Mouse (Mus musculus): Measurements from ENCODE around the gene Nt5dc2. TPM values are rescaled to one million over a fixed set of nuclear protein-coding genes. Genes with fewer than 3 reads are reported as not detected.
A peak's percentile ranks its signal among the peaks of the same experiment; 100 is the strongest.

Gene Nt5dc2
- polyA plus RNA-seq, 1 experiment from 2014 or later, result 429 TPM

DNA sequence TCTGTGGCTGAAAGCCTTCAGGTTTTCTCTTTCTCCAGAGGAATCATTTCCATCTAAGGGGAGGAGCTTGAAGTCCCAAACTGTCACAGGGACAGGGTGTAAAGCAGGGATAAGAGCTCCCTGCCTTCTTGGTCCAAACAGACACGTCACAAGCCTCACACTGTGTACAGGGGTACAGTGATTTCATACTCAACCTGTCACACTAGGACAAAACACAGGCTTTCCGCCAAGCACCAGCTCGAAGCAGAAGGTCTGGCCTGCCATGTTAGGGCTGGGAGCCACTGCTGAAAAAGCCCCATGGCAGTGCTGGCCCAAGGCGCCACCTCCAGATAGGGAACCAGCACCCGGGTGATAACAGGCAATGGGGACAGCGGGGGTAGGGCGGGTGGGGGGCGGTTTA is 33.2 kb downstream of the Nt5dc2 start:
- Histone ChIP-seq H3K9me3 (replicated peaks) (no peaks in the 10 kb centered on the region), H3K4me1 (peaks cover 10% of the 10 kb centered on the region), H3K9ac (no peak overlapping the region), H3K4me2 (replicated peaks) (no peak overlapping the region), H3K27ac (no peak overlapping the region), H3K27me3 (no peaks in the 10 kb centered on the region), H3K36me3 (no peaks in the 10 kb centered on the region), H3K4me3 (no peak overlapping the region)
- WGBS, result 88% methylated on average over 8 of the region's 8 CpGs
- ATAC-seq (ENCODE audit: low FRiP score), result no peak

- no peak overlapping the region for H3K27ac ChIP-seq
- no peak overlapping the region for H3K4me2 ChIP-seq (replicated peaks)
- no peaks in the 10 kb centered on the region for H3K9me3 ChIP-seq (replicated peaks)
- H3K4me3 ChIP-seq, result no peak overlapping the region
- 58% methylated on average over 2 of the region's 2 CpGs for WGBS
- peaks cover 6% of the 10 kb centered on the region; the same call in 1 of the 2 replicates for H3K36me3 ChIP-seq
- no peaks in the 10 kb centered on the region for H3K27me3 ChIP-seq
- ATAC-seq (ENCODE audit: low FRiP score), result no peak
- H3K4me1 ChIP-seq, result peaks cover 10% of the 10 kb centered on the region
- no peak overlapping the region for H3K9ac ChIP-seq
Observed at GRCm38 (mm10) chr14:31165010-31165409, 34.2 kb downstream of the Nt5dc2 start.

GRCm38 (mm10) chr14:31165458-31165857 is 34.6 kb downstream of the Nt5dc2 start:
- H3K27ac ChIP-seq, result no peak overlapping the region
- no peak for ATAC-seq (ENCODE audit: low FRiP score)
- H3K4me1 ChIP-seq, result peaks cover 10% of the 10 kb centered on the region
- WGBS, result 45% methylated on average over 7 of the region's 7 CpGs
- H3K27me3 ChIP-seq, result no peaks in the 10 kb centered on the region
- no peak overlapping the region for H3K4me2 ChIP-seq (replicated peaks)
- H3K9ac ChIP-seq, result no peak overlapping the region
- H3K4me3 ChIP-seq, result no peak overlapping the region
- H3K9me3 ChIP-seq (replicated peaks), result no peaks in the 10 kb centered on the region
- peaks cover 10% of the 10 kb centered on the region for H3K36me3 ChIP-seq

- WGBS, result 61% methylated on average over 10 of the region's 10 CpGs
- H3K27me3 ChIP-seq, result no peaks in the 10 kb centered on the region
- peaks cover 10% of the 10 kb centered on the region for H3K4me1 ChIP-seq
- peaks cover 17% of the 10 kb centered on the region for H3K36me3 ChIP-seq
- no peak for ATAC-seq (ENCODE audit: low FRiP score)
- no peaks in the 10 kb centered on the region for H3K9me3 ChIP-seq (replicated peaks)
- no peak overlapping the region for H3K27ac ChIP-seq
- no peak overlapping the region for H3K4me2 ChIP-seq (replicated peaks)
- H3K9ac ChIP-seq, result no peak overlapping the region
- no peak overlapping the region for H3K4me3 ChIP-seq
Observed at GRCm38 (mm10) chr14:31165991-31166630, 35.3 kb downstream of the Nt5dc2 start.

DNA sequence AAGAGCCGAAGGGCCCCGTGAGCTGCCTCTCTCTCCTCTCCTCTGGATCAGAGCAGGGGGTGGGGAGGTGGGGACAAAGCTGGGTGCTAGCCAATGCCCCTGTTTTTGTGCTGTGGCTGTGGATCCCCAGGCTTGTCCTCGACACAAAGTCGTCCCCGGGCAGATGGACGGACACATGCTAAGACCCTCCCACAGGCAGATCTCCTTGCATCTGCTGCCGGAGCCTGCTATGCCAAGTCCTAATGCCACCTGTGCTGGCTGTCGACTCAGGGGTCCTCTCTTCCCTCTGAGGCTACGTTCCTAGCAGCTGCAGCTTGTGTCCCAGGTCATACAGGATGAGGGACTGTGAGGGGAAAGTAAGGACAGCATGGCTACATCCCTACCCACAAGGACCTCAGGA is 36.0 kb downstream of the Nt5dc2 start:
- ATAC-seq (ENCODE audit: low FRiP score), result no peak
- H3K4me2 ChIP-seq (replicated peaks), result no peak overlapping the region
- H3K27ac ChIP-seq, result no peak overlapping the region
- peaks cover 10% of the 10 kb centered on the region for H3K4me1 ChIP-seq
- 63% methylated on average over 9 of the region's 9 CpGs for WGBS
- H3K9me3 ChIP-seq (replicated peaks), result no peaks in the 10 kb centered on the region
- H3K9ac ChIP-seq, result no peak overlapping the region
- H3K4me3 ChIP-seq, result no peak overlapping the region
- H3K36me3 ChIP-seq, result peaks cover 24% of the 10 kb centered on the region
- H3K27me3 ChIP-seq, result no peaks in the 10 kb centered on the region

GRCm38 (mm10) chr14:31168425-31168824 is 37.6 kb downstream of the Nt5dc2 start, which contains the start of gene Stab1:
Gene Stab1 (minus strand): TSS chr14:31168641.
- peaks cover 40% of the 10 kb centered on the region for H3K36me3 ChIP-seq
- peak within 1 kb of the TSS; percentile 18; the same call in 1 of the 2 replicates for H3K9ac ChIP-seq
- no peaks in the 10 kb centered on the region for H3K9me3 ChIP-seq (replicated peaks)
- no peak within 1 kb of the TSS for H3K4me2 ChIP-seq (replicated peaks)
- H3K27me3 ChIP-seq, result no peaks in the 10 kb centered on the region
- H3K4me3 ChIP-seq, result no peak within 1 kb of the TSS
- ATAC-seq (ENCODE audit: low FRiP score), result no peak
- H3K4me1 ChIP-seq, result peaks cover 10% of the 10 kb centered on the region
- WGBS, result 62% methylated on average over 10 of the region's 10 CpGs
- peak within 1 kb of the TSS; percentile 18; the same call in 1 of the 2 replicates for H3K27ac ChIP-seq

DNA sequence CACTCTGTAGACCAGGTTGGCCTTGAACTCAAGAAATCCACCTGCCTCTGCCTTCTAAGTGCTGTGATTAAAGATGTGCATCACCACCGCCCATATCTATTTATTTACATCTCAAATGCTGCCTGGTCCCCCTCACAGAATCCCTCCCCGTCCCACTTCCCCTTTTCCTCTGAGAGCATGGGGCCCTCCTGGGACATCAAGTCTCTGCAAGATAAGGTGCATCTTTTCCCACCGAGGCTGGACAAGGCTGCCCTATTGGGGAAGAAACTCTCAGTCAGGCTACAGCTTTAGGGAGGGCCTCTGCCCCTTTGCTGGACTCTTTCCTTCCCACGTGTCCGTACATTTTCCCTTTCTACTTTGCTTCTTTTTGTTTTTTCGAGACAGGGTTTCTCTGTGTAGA is 38.7 kb downstream of the Nt5dc2 start:
- Histone ChIP-seq H3K9me3 (replicated peaks) (no peaks in the 10 kb centered on the region), H3K36me3 (peaks cover 51% of the 10 kb centered on the region), H3K4me1 (peaks cover 10% of the 10 kb centered on the region), H3K27ac (no peak overlapping the region), H3K4me3 (no peak overlapping the region), H3K9ac (no peak overlapping the region), H3K4me2 (replicated peaks) (no peak overlapping the region), H3K27me3 (no peaks in the 10 kb centered on the region)
- WGBS, result 83% methylated on average over 6 of the region's 6 CpGs
- no peak for ATAC-seq (ENCODE audit: low FRiP score)

DNA sequence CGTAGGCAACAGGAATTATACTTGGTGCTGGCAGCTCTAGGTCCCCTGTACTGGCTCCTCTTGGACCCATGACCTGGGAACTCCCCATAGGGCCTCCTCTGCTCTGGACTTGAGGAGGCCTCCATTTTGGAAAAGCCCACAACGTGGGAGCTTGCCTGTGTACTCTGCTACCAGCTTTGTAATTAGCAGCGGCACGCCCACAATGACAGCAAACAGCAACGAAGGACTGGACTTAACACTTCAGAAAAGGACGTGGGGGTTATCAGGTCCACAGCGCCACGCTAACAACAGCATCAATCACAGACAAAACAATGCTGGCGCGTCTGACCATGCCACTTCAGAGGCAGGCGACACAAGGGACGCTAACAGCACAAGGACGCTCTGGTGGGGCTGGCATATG is 40.1 kb downstream of the Nt5dc2 start:
- no peak for ATAC-seq (ENCODE audit: low FRiP score)
- peaks cover 65% of the 10 kb centered on the region for H3K36me3 ChIP-seq
- no peak overlapping the region for H3K4me3 ChIP-seq
- no peaks in the 10 kb centered on the region for H3K27me3 ChIP-seq
- no peak overlapping the region for H3K27ac ChIP-seq
- no peak overlapping the region for H3K9ac ChIP-seq
- no peak overlapping the region for H3K4me2 ChIP-seq (replicated peaks)
- H3K9me3 ChIP-seq (replicated peaks), result no peaks in the 10 kb centered on the region
- peaks cover 5% of the 10 kb centered on the region for H3K4me1 ChIP-seq
- 80% methylated on average over 13 of the region's 13 CpGs for WGBS

- Histone ChIP-seq H3K36me3 (peaks cover 69% of the 10 kb centered on the region), H3K27ac (peak overlapping the region; percentile 35; the same call in 1 of the 2 replicates), H3K9me3 (replicated peaks) (no peaks in the 10 kb centered on the region), H3K4me1 (peaks cover 1% of the 10 kb centered on the region; the same call in 1 of the 2 replicates), H3K4me3 (no peak overlapping the region), H3K9ac (no peak overlapping the region), H3K27me3 (no peaks in the 10 kb centered on the region), H3K4me2 (replicated peaks) (no peak overlapping the region)
- 88% methylated on average over 11 of the region's 11 CpGs for WGBS
- ATAC-seq (ENCODE audit: low FRiP score), result no peak
Observed at GRCm38 (mm10) chr14:31171386-31171785, 40.5 kb downstream of the Nt5dc2 start.

GRCm38 (mm10) chr14:31171821-31172220 is 41.0 kb downstream of the Nt5dc2 start:
- H3K4me1 ChIP-seq, result no peaks in the 10 kb centered on the region
- ATAC-seq (ENCODE audit: low FRiP score), result no peak
- 96% methylated on average over 15 of the region's 15 CpGs for WGBS
- H3K27ac ChIP-seq, result no peak overlapping the region; the same call in 1 of the 2 replicates
- no peaks in the 10 kb centered on the region for H3K27me3 ChIP-seq
- no peak overlapping the region for H3K9ac ChIP-seq
- no peak overlapping the region for H3K4me3 ChIP-seq
- no peaks in the 10 kb centered on the region for H3K9me3 ChIP-seq (replicated peaks)
- H3K4me2 ChIP-seq (replicated peaks), result no peak overlapping the region
- peaks cover 74% of the 10 kb centered on the region for H3K36me3 ChIP-seq

GRCm38 (mm10) chr14:31172781-31173455 is 42.1 kb downstream of the Nt5dc2 start:
- Histone ChIP-seq H3K4me3 (no peak overlapping the region), H3K4me2 (replicated peaks) (no peak overlapping the region), H3K9me3 (replicated peaks) (no peaks in the 10 kb centered on the region), H3K27ac (no peak overlapping the region), H3K4me1 (no peaks in the 10 kb centered on the region), H3K9ac (no peak overlapping the region), H3K27me3 (no peaks in the 10 kb centered on the region), H3K36me3 (peaks cover 85% of the 10 kb centered on the region)
- 91% methylated on average over 18 of the region's 18 CpGs for WGBS
- ATAC-seq (ENCODE audit: low FRiP score), result no peak

DNA sequence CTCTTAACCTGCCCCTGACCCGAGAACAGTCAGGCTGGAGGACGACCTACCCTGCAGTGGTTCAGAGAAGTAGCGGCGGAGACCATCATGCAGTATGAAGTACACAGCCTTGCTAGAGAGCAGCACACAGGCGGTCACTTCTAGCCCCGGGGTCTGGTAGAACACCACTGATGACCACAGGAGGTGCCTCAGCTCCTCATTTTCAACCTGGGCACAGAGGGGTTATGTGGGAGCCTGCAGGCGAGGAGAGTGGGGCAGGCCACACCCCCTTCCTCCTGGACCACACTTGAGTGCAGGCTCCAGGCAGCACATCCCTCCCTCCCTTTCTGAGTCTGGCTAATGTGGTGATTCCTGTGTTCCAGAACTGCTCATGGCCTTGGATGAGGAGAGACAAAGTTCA is 42.7 kb downstream of the Nt5dc2 start:
- Histone ChIP-seq H3K9ac (no peak overlapping the region), H3K27ac (no peak overlapping the region), H3K36me3 (peaks cover 88% of the 10 kb centered on the region), H3K4me2 (replicated peaks) (no peak overlapping the region), H3K27me3 (no peaks in the 10 kb centered on the region), H3K9me3 (replicated peaks) (no peaks in the 10 kb centered on the region), H3K4me1 (no peaks in the 10 kb centered on the region), H3K4me3 (no peak overlapping the region)
- no peak for ATAC-seq (ENCODE audit: low FRiP score)
- WGBS, result 92% methylated on average over 7 of the region's 7 CpGs

DNA sequence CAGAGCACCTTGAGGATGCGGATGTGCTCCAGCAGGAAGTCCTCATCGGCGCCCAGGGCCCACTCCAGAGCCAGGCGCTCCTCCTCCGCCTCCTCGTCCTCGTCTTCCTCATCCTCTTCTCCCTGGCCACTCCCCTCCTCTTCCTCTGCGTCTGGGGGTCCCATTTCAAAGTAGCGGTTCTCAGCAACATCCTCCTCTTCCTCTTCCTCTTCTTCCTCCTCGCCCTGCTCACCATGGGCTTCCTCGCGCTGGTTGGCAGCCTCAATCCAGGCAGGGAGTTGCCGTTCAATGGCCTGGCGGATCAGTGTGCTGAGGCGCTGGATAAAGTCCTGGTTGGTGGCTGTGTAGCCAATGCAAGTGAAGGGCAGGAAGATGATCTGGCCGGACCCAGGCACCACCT is 46.4 kb downstream of the Nt5dc2 start:
- H3K27me3 ChIP-seq, result no peaks in the 10 kb centered on the region
- no peak overlapping the region for H3K4me2 ChIP-seq (replicated peaks)
- ATAC-seq (ENCODE audit: low FRiP score), result no peak
- WGBS, result 89% methylated on average over 16 of the region's 16 CpGs
- H3K27ac ChIP-seq, result no peak overlapping the region
- H3K9ac ChIP-seq, result no peak overlapping the region
- H3K4me1 ChIP-seq, result no peaks in the 10 kb centered on the region
- H3K36me3 ChIP-seq, result peaks cover 97% of the 10 kb centered on the region
- no peaks in the 10 kb centered on the region for H3K9me3 ChIP-seq (replicated peaks)
- H3K4me3 ChIP-seq, result no peak overlapping the region

All from hindbrain, embryonic 12.5 days (tissue).